ENCODE assay signal across 12 mouse cellular contexts in the genomic region with DNA sequence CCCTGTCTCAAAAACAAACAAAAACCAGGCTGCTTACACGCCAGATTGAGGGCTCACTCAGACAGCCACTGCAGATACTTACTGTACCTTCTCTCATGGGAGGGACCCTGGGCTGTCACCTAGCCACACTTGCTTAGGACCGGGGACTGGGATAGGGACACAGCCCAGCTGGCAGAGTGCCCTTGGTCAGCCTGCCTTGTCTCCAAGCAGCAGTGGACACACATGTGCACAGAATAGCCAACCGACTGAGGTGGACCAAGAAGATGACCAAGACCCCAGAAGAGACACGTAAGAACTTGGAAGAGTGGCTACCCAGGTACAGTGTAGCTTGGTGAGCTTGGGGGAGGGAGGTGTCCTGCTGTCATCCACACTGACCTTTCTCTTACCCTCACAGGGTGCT. TPM values are rescaled to one million over a fixed set of nuclear protein-coding genes. Genes with fewer than 3 reads are reported as not detected.
DNase-seq lines count a peak whose midpoint lies in the region; ATAC-seq and TF ChIP-seq lines count a peak whose summit lies in the region.
"Had no signal": no experiment of that assay in that cellular context is flagged by ENCODE, and none has a peak within 500 bp of the region (broad histone marks: within the 10 kb centered on the region; RNA-seq: fewer than 3 reads in every experiment).

No protein-coding gene starts in this region.

- H3K27me3 ChIP-seq in kidney, adult 2 months (replicated peaks; ENCODE audit: control insufficient read depth, insufficient read depth, low read length) = no peaks in the 10 kb centered on the region
- no peaks in the 10 kb centered on the region for H3K27me3 ChIP-seq in embryonic facial prominence, embryonic 14.5 days (replicated peaks; ENCODE audit: control insufficient read depth, insufficient read depth, low read length)
- H3K27me3 ChIP-seq in intestine, postnatal 0 days (replicated peaks; ENCODE audit: control insufficient read depth, insufficient read depth, low read length) = no peaks in the 10 kb centered on the region
- H3K27me3 ChIP-seq: CH12.LX had no signal

- TF ChIP-seq CTCF in kidney, adult 2 months (conservative IDR thresholded peaks at IDR 0.05; ENCODE audit: insufficient read depth, insufficient read length, low read depth, low read length) = no peak
- no peak for TF ChIP-seq CTCF in intestine, postnatal 0 days (IDR thresholded peaks at IDR 0.05; ENCODE audit: low read depth)

- WGBS in kidney, adult 2 months = 69% methylated on average over 4 of the region's 4 CpGs
- WGBS in embryonic facial prominence, embryonic 14.5 days = 88% methylated on average over 4 of the region's 4 CpGs
- WGBS in intestine, postnatal 0 days = 77% methylated on average over 4 of the region's 4 CpGs

- no peaks in the 10 kb centered on the region for H3K9me3 ChIP-seq in embryonic facial prominence, embryonic 14.5 days (ENCODE audit: control insufficient read depth, low read length)
- H3K9me3 ChIP-seq in intestine, postnatal 0 days (ENCODE audit: control insufficient read depth) = no peaks in the 10 kb centered on the region

- ATAC-seq in embryonic facial prominence, embryonic 14.5 days (ENCODE audit: low read depth) = no peak
- peak; percentile 1; the same call in 1 of the 2 replicates for ATAC-seq in intestine, postnatal 0 days

- no peak for TF ChIP-seq POLR2A in kidney, adult 2 months (IDR thresholded peaks at IDR 0.05; ENCODE audit: low read depth, low read length)

- H3K4me2 ChIP-seq in embryonic facial prominence, embryonic 14.5 days (ENCODE audit: low read depth, low read length) = no peak overlapping the region
- no peak overlapping the region for H3K4me2 ChIP-seq in intestine, postnatal 0 days (replicated peaks; ENCODE audit: low read depth)

- H3K4me3 ChIP-seq in kidney, adult 2 months (ENCODE audit: insufficient read depth, low read depth, low read length) = no peak overlapping the region
- no peak overlapping the region for H3K4me3 ChIP-seq in embryonic facial prominence, embryonic 14.5 days (ENCODE audit: low read depth, low read length)
- no peak overlapping the region for H3K4me3 ChIP-seq in intestine, postnatal 0 days (ENCODE audit: low read depth, low read length)

- no peak for DNase-seq in kidney, adult 2 months
- DNase-seq in kidney, adult 9 months = no peak
- DNase-seq in embryonic facial prominence, embryonic 14.5 days (ENCODE audit: low spot score) = no peak
- DNase-seq in lung, postnatal 14 days = peak; percentile 54
- no peak for DNase-seq in urinary bladder, postnatal 14 days (ENCODE audit: low spot score)
- DNase-seq in cerebellum, postnatal 10 days = no peak
- DNase-seq in ovary, postnatal 36 days (ENCODE audit: low spot score) = no peak
- DNase-seq: cerebellum, adult 9-11 months; retina, postnatal 1 day had no signal

- peak overlapping the region; percentile 13 for H3K27ac ChIP-seq in kidney, adult 2 months (ENCODE audit: insufficient read depth, low read depth, low read length)
- peak overlapping the region; percentile 93 for H3K27ac ChIP-seq in embryonic facial prominence, embryonic 14.5 days (replicated peaks; ENCODE audit: low read depth, low read length)
- H3K27ac ChIP-seq in intestine, postnatal 0 days (ENCODE audit: low read depth, low read length) = peak overlapping the region; percentile 70

- H3K4me1 ChIP-seq in kidney, adult 2 months (ENCODE audit: control insufficient read depth, insufficient read depth, low read length) = peaks cover 12% of the 10 kb centered on the region; the same call in 1 of the 2 replicates
- H3K4me1 ChIP-seq in embryonic facial prominence, embryonic 14.5 days (ENCODE audit: control insufficient read depth, insufficient read depth, low read length) = peaks cover 23% of the 10 kb centered on the region
- H3K4me1 ChIP-seq in intestine, postnatal 0 days (replicated peaks; ENCODE audit: control insufficient read depth, insufficient read depth, low read length) = no peaks in the 10 kb centered on the region

- peak overlapping the region; percentile 35; the same call in 1 of the 2 replicates for H3K9ac ChIP-seq in embryonic facial prominence, embryonic 14.5 days (ENCODE audit: low read depth, low read length)
- no peak overlapping the region for H3K9ac ChIP-seq in intestine, postnatal 0 days (ENCODE audit: low read depth, low read length)

- no peaks in the 10 kb centered on the region for H3K36me3 ChIP-seq in kidney, adult 2 months (ENCODE audit: control insufficient read depth, insufficient read depth, low read length)
- peaks cover 22% of the 10 kb centered on the region for H3K36me3 ChIP-seq in embryonic facial prominence, embryonic 14.5 days (ENCODE audit: control insufficient read depth, insufficient read depth, low read length)
- peaks cover 16% of the 10 kb centered on the region; the same call in 1 of the 2 replicates for H3K36me3 ChIP-seq in intestine, postnatal 0 days (ENCODE audit: control insufficient read depth, insufficient read depth)

RNA-seq across cellular contexts. Expression of a gene that starts 5.7 kb away (rescaled TPM):
- 13.6 and 15.8 TPM in 2 replicates for polyA plus RNA-seq in kidney, adult 2 months (2012; rRNA removed)
- polyA plus RNA-seq in embryonic facial prominence, embryonic 14.5 days (2014; fragmentation: Nextera tagmentation; extraction: Ambion mirVana) = 16.8 and 19.1 TPM in 2 replicates
- polyA plus RNA-seq in intestine, postnatal 0 days (2015; fragmentation: Nextera tagmentation; extraction: Ambion mirVana) = 5.0 and 5.5 TPM in 2 replicates

RNA-seq across cellular contexts. Expression of a gene that starts 5.8 kb away (rescaled TPM):
- 152 and 174 TPM in 2 replicates for polyA plus RNA-seq in kidney, adult 2 months (2012; rRNA removed)
- 60.8 and 71.2 TPM in 2 replicates for polyA plus RNA-seq in embryonic facial prominence, embryonic 14.5 days (2014; fragmentation: Nextera tagmentation; extraction: Ambion mirVana)
- 24.7 and 25.8 TPM in 2 replicates for polyA plus RNA-seq in intestine, postnatal 0 days (2015; fragmentation: Nextera tagmentation; extraction: Ambion mirVana)

RNA-seq across cellular contexts. Expression of a gene that starts 11.9 kb away (rescaled TPM):
- polyA plus RNA-seq in kidney, adult 2 months (2012; rRNA removed) = 111 and 123 TPM in 2 replicates
- 56.7 and 57.7 TPM in 2 replicates for polyA plus RNA-seq in embryonic facial prominence, embryonic 14.5 days (2014; fragmentation: Nextera tagmentation; extraction: Ambion mirVana)
- 26.5 and 30.1 TPM in 2 replicates for polyA plus RNA-seq in intestine, postnatal 0 days (2015; fragmentation: Nextera tagmentation; extraction: Ambion mirVana)

RNA-seq across cellular contexts. Expression of a gene that starts 20.0 kb away (rescaled TPM):
- polyA plus RNA-seq in kidney, adult 2 months (2012; rRNA removed) = not detected in 2 replicates
- polyA plus RNA-seq in embryonic facial prominence, embryonic 14.5 days (2014; fragmentation: Nextera tagmentation; extraction: Ambion mirVana) = 0.82 and 1.4 TPM in 2 replicates
- polyA plus RNA-seq in intestine, postnatal 0 days (2015; fragmentation: Nextera tagmentation; extraction: Ambion mirVana) = 0.20 TPM in 1 of 2 replicates, not detected in the other
- polyA plus RNA-seq: gonadal fat pad, adult 2 months had no signal

RNA-seq across cellular contexts. Expression of a gene that starts 31.3 kb away (rescaled TPM):
- polyA plus RNA-seq in kidney, adult 2 months (2012; rRNA removed) = 44.3 and 57.6 TPM in 2 replicates
- polyA plus RNA-seq in embryonic facial prominence, embryonic 14.5 days (2014; fragmentation: Nextera tagmentation; extraction: Ambion mirVana) = 23.7 and 25.2 TPM in 2 replicates
- 13.4 and 13.5 TPM in 2 replicates for polyA plus RNA-seq in intestine, postnatal 0 days (2015; fragmentation: Nextera tagmentation; extraction: Ambion mirVana)

Comparison
In these comparisons a context has a peak if more than half of its experiments do, and no peak if none do; other contexts are left out.
1. H3K27ac ChIP-seq: peak in every context shown above with its lines; median percentile 93 in embryonic facial prominence, embryonic 14.5 days; 70 in intestine, postnatal 0 days; 13 in kidney, adult 2 months.